Mouse (Mus musculus): ENCODE data around the gene Tmem260. TPM values are rescaled to one million over a fixed set of nuclear protein-coding genes. Genes with fewer than 3 reads are reported as not detected.

Tmem260 gene
- polyA plus RNA-seq, 2 experiments = 19.9 to 25.7 TPM

GRCm38 (mm10) chr14:48451966-48452407 lies 6.1 kb downstream of the Tmem260 start:
- 74% methylated on average over 18 of the region's 18 CpGs for WGBS
- Histone ChIP-seq H3K27ac (replicated peaks; ENCODE audit: low read depth, low read length) (no peak overlapping the region), H3K27me3 (ENCODE audit: control insufficient read depth, insufficient read depth, low read length) (no peaks in the 10 kb centered on the region), H3K4me2 (replicated peaks; ENCODE audit: low read depth, low read length, severe bottlenecking) (no peak overlapping the region), H3K9me3 (ENCODE audit: control insufficient read depth, low read length) (no peaks in the 10 kb centered on the region), H3K9ac (ENCODE audit: low read depth, low read length, severe bottlenecking) (no peak overlapping the region), H3K4me3 (replicated peaks; ENCODE audit: low read length) (no peak overlapping the region), H3K4me1 (ENCODE audit: control insufficient read depth, insufficient read depth, low read length) (peaks cover 7% of the 10 kb centered on the region), H3K36me3 (ENCODE audit: control insufficient read depth, insufficient read depth, low read length) (peaks cover 28% of the 10 kb centered on the region)
- ATAC-seq (ENCODE audit: low FRiP score, low read depth) (no peak), DNase-seq (ENCODE audit: low spot score) (no peak)
- no peak for TF ChIP-seq POLR2A (IDR thresholded peaks at IDR 0.05; ENCODE audit: borderline replicate concordance, extremely low read depth, insufficient read depth, insufficient read length)

- 82% methylated on average over 5 of the region's 5 CpGs for WGBS
- H3K27me3 ChIP-seq (ENCODE audit: control insufficient read depth, insufficient read depth, low read length) = no peaks in the 10 kb centered on the region
- no peak for DNase-seq (ENCODE audit: low spot score)
- peaks cover 28% of the 10 kb centered on the region for H3K36me3 ChIP-seq (ENCODE audit: control insufficient read depth, insufficient read depth, low read length)
- no peak for TF ChIP-seq POLR2A (IDR thresholded peaks at IDR 0.05; ENCODE audit: borderline replicate concordance, extremely low read depth, insufficient read depth, insufficient read length)
- no peak overlapping the region for H3K4me2 ChIP-seq (replicated peaks; ENCODE audit: low read depth, low read length, severe bottlenecking)
- no peak overlapping the region for H3K9ac ChIP-seq (ENCODE audit: low read depth, low read length, severe bottlenecking)
- no peaks in the 10 kb centered on the region for H3K9me3 ChIP-seq (ENCODE audit: control insufficient read depth, low read length)
- no peak overlapping the region for H3K27ac ChIP-seq (replicated peaks; ENCODE audit: low read depth, low read length)
- no peak overlapping the region for H3K4me3 ChIP-seq (replicated peaks; ENCODE audit: low read length)
- no peak for ATAC-seq (ENCODE audit: low FRiP score, low read depth)
- H3K4me1 ChIP-seq (ENCODE audit: control insufficient read depth, insufficient read depth, low read length) = no peaks in the 10 kb centered on the region
Measured at GRCm38 (mm10) chr14:48453411-48453810, 7.5 kb downstream of the Tmem260 start.

DNA sequence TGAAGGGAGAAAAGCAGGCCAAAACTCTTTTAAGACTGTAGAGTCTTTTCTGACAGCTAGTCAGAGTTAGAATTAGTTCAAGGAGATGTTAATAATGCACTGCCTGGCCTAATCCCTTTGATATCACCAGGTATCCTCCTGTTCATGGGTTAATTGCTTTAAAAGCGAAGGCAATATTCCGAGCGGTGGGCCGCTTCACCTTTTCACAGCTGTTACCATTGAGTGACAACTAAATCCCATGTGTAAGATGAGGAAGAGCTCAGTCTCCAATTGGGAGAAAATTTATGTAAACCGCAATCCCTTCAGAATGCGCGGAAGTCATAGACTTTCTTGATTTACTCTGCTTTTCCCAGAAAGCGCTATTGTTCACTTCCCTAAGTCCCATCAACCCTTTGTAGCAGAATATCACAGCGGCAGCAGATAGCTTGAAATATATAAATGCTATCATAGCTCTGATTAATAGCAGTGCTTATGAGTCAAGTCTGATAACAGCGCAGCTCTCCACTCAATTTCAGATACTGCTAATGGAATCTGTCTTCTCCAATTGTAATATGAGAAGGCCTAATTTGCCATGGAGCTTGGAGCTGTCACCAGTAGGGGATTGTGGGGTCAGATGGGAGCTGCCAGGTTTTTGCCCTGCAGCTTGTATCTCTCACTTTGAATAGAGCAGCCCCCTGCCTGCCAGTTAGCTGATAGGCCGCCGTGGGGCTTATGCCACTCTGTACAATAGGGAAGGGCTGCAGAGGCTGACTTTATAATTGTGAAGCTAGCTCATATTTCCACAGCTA lies 10.6 kb downstream of the Tmem260 start:
- H3K4me3 ChIP-seq (replicated peaks; ENCODE audit: low read length) = no peak overlapping the region
- no peak overlapping the region for H3K4me2 ChIP-seq (replicated peaks; ENCODE audit: low read depth, low read length, severe bottlenecking)
- H3K27ac ChIP-seq (replicated peaks; ENCODE audit: low read depth, low read length) = no peak overlapping the region
- DNase-seq (ENCODE audit: low spot score) (no peak), ATAC-seq (ENCODE audit: low FRiP score, low read depth) (no peak)
- no peak overlapping the region for H3K9ac ChIP-seq (ENCODE audit: low read depth, low read length, severe bottlenecking)
- no peak for TF ChIP-seq POLR2A (IDR thresholded peaks at IDR 0.05; ENCODE audit: borderline replicate concordance, extremely low read depth, insufficient read depth, insufficient read length)
- no peaks in the 10 kb centered on the region for H3K27me3 ChIP-seq (ENCODE audit: control insufficient read depth, insufficient read depth, low read length)
- H3K4me1 ChIP-seq (ENCODE audit: control insufficient read depth, insufficient read depth, low read length) = no peaks in the 10 kb centered on the region
- H3K9me3 ChIP-seq (ENCODE audit: control insufficient read depth, low read length) = no peaks in the 10 kb centered on the region
- WGBS = 74% methylated on average over 12 of the region's 12 CpGs
- H3K36me3 ChIP-seq (ENCODE audit: control insufficient read depth, insufficient read depth, low read length) = peaks cover 33% of the 10 kb centered on the region

GRCm38 (mm10) chr14:48457288-48457938 lies 11.5 kb downstream of the Tmem260 start:
- Histone ChIP-seq H3K4me2 (replicated peaks; ENCODE audit: low read depth, low read length, severe bottlenecking) (no peak overlapping the region), H3K27me3 (ENCODE audit: control insufficient read depth, insufficient read depth, low read length) (no peaks in the 10 kb centered on the region), H3K4me3 (replicated peaks; ENCODE audit: low read length) (no peak overlapping the region), H3K9ac (ENCODE audit: low read depth, low read length, severe bottlenecking) (no peak overlapping the region), H3K4me1 (ENCODE audit: control insufficient read depth, insufficient read depth, low read length) (no peaks in the 10 kb centered on the region), H3K36me3 (ENCODE audit: control insufficient read depth, insufficient read depth, low read length) (peaks cover 24% of the 10 kb centered on the region), H3K9me3 (ENCODE audit: control insufficient read depth, low read length) (no peaks in the 10 kb centered on the region), H3K27ac (replicated peaks; ENCODE audit: low read depth, low read length) (no peak overlapping the region)
- TF ChIP-seq POLR2A (IDR thresholded peaks at IDR 0.05; ENCODE audit: borderline replicate concordance, extremely low read depth, insufficient read depth, insufficient read length) = no peak
- ATAC-seq (ENCODE audit: low FRiP score, low read depth) = no peak
- no peak for DNase-seq (ENCODE audit: low spot score)
- WGBS = 88% methylated on average over 16 of the region's 16 CpGs

DNA sequence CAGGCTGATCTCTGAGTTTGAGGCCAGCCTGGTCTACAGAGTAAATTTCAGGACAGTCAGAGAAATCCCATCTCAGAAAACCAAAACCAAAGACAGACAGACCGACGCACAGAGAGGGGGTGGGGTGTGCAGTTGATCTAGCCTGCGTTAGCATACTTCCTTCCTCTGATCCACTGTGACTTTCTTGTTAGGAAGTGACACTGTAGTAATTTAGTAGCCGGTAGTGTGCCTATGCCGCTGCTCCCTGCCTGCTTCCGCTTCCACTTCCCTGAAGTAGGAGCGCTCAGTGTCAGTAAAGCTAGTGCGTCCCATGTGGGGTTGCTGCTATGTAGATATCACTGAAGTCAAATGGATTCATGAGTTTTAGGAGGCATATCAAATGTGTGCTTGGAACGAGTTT lies 13.0 kb downstream of the Tmem260 start:
- DNase-seq (ENCODE audit: low spot score) = no peak
- no peaks in the 10 kb centered on the region for H3K27me3 ChIP-seq (ENCODE audit: control insufficient read depth, insufficient read depth, low read length)
- H3K36me3 ChIP-seq (ENCODE audit: control insufficient read depth, insufficient read depth, low read length) = peaks cover 19% of the 10 kb centered on the region
- no peak overlapping the region for H3K4me2 ChIP-seq (replicated peaks; ENCODE audit: low read depth, low read length, severe bottlenecking)
- H3K4me1 ChIP-seq (ENCODE audit: control insufficient read depth, insufficient read depth, low read length) = no peaks in the 10 kb centered on the region
- 87% methylated on average over 9 of the region's 9 CpGs for WGBS
- no peak overlapping the region for H3K4me3 ChIP-seq (replicated peaks; ENCODE audit: low read length)
- no peak overlapping the region for H3K27ac ChIP-seq (replicated peaks; ENCODE audit: low read depth, low read length)
- no peak for TF ChIP-seq POLR2A (IDR thresholded peaks at IDR 0.05; ENCODE audit: borderline replicate concordance, extremely low read depth, insufficient read depth, insufficient read length)
- no peak overlapping the region for H3K9ac ChIP-seq (ENCODE audit: low read depth, low read length, severe bottlenecking)
- H3K9me3 ChIP-seq (ENCODE audit: control insufficient read depth, low read length) = no peaks in the 10 kb centered on the region
- ATAC-seq (ENCODE audit: low FRiP score, low read depth) = no peak

All from limb, embryonic 14.5 days (tissue).